Comparison of ENCODE assay signal across 9 mouse cellular contexts in genomic region chr13:48668976-48669534, GRCm38 (mm10). TPM values are rescaled to one million over a fixed set of nuclear protein-coding genes. Genes with fewer than 3 reads are reported as not detected.
DNase-seq lines count a peak whose midpoint lies in the region; ATAC-seq lines count a peak whose summit lies in the region.
"Had no signal": no experiment of that assay in that cellular context is flagged by ENCODE, and none has a peak within 500 bp of the region (broad histone marks: within the 10 kb centered on the region; RNA-seq: fewer than 3 reads in every experiment).

No protein-coding gene starts in this region.

- no peak for ATAC-seq in lung, embryonic 16.5 days (ENCODE audit: low read depth)
- ATAC-seq in forebrain, embryonic 11.5 days (replicated peaks; ENCODE audit: low FRiP score): 0 out of 2 replicates have a peak, but pooled peaks have one; percentile 27
- ATAC-seq in limb, embryonic 12.5 days (ENCODE audit: insufficient number of reproducible peaks, insufficient read depth, low FRiP score, low TSS enrichment, low read depth): no peak
- peak; percentile 16; the same call in 1 of the 2 replicates for ATAC-seq in stomach, embryonic 14.5 days (ENCODE audit: insufficient number of reproducible peaks, insufficient read depth, low FRiP score, low read depth)
- ATAC-seq in erythroblast, adult 5-6 weeks (replicated peaks; ENCODE audit: low FRiP score, poor library complexity, severe bottlenecking): no peak

- WGBS in lung, embryonic 16.5 days: under 1% methylated on average over 34 of the region's 34 CpGs
- WGBS in forebrain, embryonic 11.5 days: under 1% methylated on average over 34 of the region's 34 CpGs
- WGBS in limb, embryonic 12.5 days: under 1% methylated on average over 34 of the region's 34 CpGs
- WGBS in stomach, embryonic 14.5 days: under 1% methylated on average over 33 of the region's 34 CpGs

- H3K9me3 ChIP-seq in lung, embryonic 16.5 days (ENCODE audit: control insufficient read depth, low read length): no peaks in the 10 kb centered on the region
- H3K9me3 ChIP-seq in forebrain, embryonic 11.5 days (ENCODE audit: control insufficient read depth, low read length): no peaks in the 10 kb centered on the region
- H3K9me3 ChIP-seq in limb, embryonic 12.5 days: no peaks in the 10 kb centered on the region
- no peaks in the 10 kb centered on the region for H3K9me3 ChIP-seq in stomach, embryonic 14.5 days (ENCODE audit: control insufficient read depth, low read depth, low read length)

- peak overlapping the region; percentile 30 for H3K4me2 ChIP-seq in lung, embryonic 16.5 days (ENCODE audit: low read depth, low read length)
- peak overlapping the region; percentile 22 for H3K4me2 ChIP-seq in forebrain, embryonic 11.5 days (ENCODE audit: low read depth, low read length, severe bottlenecking)
- peak overlapping the region; percentile 53 for H3K4me2 ChIP-seq in limb, embryonic 12.5 days
- H3K4me2 ChIP-seq in stomach, embryonic 14.5 days (replicated peaks; ENCODE audit: low read depth, low read length): peak overlapping the region; percentile 76

- H3K36me3 ChIP-seq in lung, embryonic 16.5 days (ENCODE audit: control insufficient read depth, insufficient read depth, low read length): no peaks in the 10 kb centered on the region
- no peaks in the 10 kb centered on the region for H3K36me3 ChIP-seq in forebrain, embryonic 11.5 days (ENCODE audit: control insufficient read depth, insufficient read depth, low read length)
- H3K36me3 ChIP-seq in limb, embryonic 12.5 days: no peaks in the 10 kb centered on the region
- peaks cover 8% of the 10 kb centered on the region; the same call in 1 of the 2 replicates for H3K36me3 ChIP-seq in stomach, embryonic 14.5 days (ENCODE audit: control insufficient read depth, insufficient read depth, low read length)

- peaks cover 89% of the 10 kb centered on the region for H3K27me3 ChIP-seq in lung, embryonic 16.5 days (ENCODE audit: control insufficient read depth, insufficient read depth, low read depth, low read length)
- H3K27me3 ChIP-seq in forebrain, embryonic 11.5 days (ENCODE audit: control insufficient read depth, insufficient read depth, low read length): peaks cover 85% of the 10 kb centered on the region
- H3K27me3 ChIP-seq in limb, embryonic 12.5 days: peaks cover 99% of the 10 kb centered on the region
- 0 out of 2 replicates have a peak, but pooled peaks cover 9% of the 10 kb centered on the region for H3K27me3 ChIP-seq in stomach, embryonic 14.5 days (ENCODE audit: control insufficient read depth, insufficient read depth, low read length)

- peaks cover 7% of the 10 kb centered on the region for H3K4me1 ChIP-seq in lung, embryonic 16.5 days (replicated peaks; ENCODE audit: control insufficient read depth, insufficient read depth, low read length)
- peaks cover 5% of the 10 kb centered on the region; the same call in 1 of the 2 replicates for H3K4me1 ChIP-seq in forebrain, embryonic 11.5 days (replicated peaks; ENCODE audit: control insufficient read depth, insufficient read depth, low read length)
- peaks cover 31% of the 10 kb centered on the region for H3K4me1 ChIP-seq in limb, embryonic 12.5 days (replicated peaks)
- H3K4me1 ChIP-seq in stomach, embryonic 14.5 days (ENCODE audit: control insufficient read depth, insufficient read depth, low read length): 0 out of 2 replicates have a peak, but pooled peaks cover 4% of the 10 kb centered on the region

- peak overlapping the region; percentile 27 for H3K4me3 ChIP-seq in lung, embryonic 16.5 days (ENCODE audit: low read length)
- H3K4me3 ChIP-seq in forebrain, embryonic 11.5 days (ENCODE audit: low read depth, low read length): no peak overlapping the region
- H3K4me3 ChIP-seq in limb, embryonic 12.5 days (replicated peaks): peak overlapping the region; percentile 26
- peak overlapping the region; percentile 72 for H3K4me3 ChIP-seq in stomach, embryonic 14.5 days (ENCODE audit: low read depth, low read length)

- H3K27ac ChIP-seq in lung, embryonic 16.5 days (ENCODE audit: low read length): no peak overlapping the region
- H3K27ac ChIP-seq in forebrain, embryonic 11.5 days (ENCODE audit: low read depth, low read length): no peak overlapping the region
- no peak overlapping the region for H3K27ac ChIP-seq in limb, embryonic 12.5 days
- peak overlapping the region; percentile 94 for H3K27ac ChIP-seq in stomach, embryonic 14.5 days (ENCODE audit: low read length)

- no peak for DNase-seq in lung, postnatal 25 days (ENCODE audit: low spot score)
- DNase-seq in forebrain, embryonic 11.5 days (ENCODE audit: low spot score): peak; percentile 66
- no peak for DNase-seq in spleen, postnatal 10 days (ENCODE audit: low spot score in 2 of 2)
- DNase-seq in adrenal gland, postnatal 4 days (ENCODE audit: low spot score in 2 of 2): no peak

- H3K9ac ChIP-seq in lung, embryonic 16.5 days (ENCODE audit: low read length): no peak overlapping the region
- H3K9ac ChIP-seq in forebrain, embryonic 11.5 days (ENCODE audit: low read length): no peak overlapping the region
- peak overlapping the region; percentile 31; the same call in 1 of the 2 replicates for H3K9ac ChIP-seq in limb, embryonic 12.5 days (replicated peaks)
- peak overlapping the region; percentile 67 for H3K9ac ChIP-seq in stomach, embryonic 14.5 days (replicated peaks; ENCODE audit: low read depth, low read length)

RNA-seq across cellular contexts. Expression of gene Barx1, which starts 6.3 kb away (rescaled TPM):
- 0.15 and 0.43 TPM in 2 replicates for polyA plus RNA-seq in lung, embryonic 16.5 days (2015; fragmentation: Nextera tagmentation; extraction: Ambion mirVana)
- polyA plus RNA-seq in forebrain, embryonic 11.5 days (2014; fragmentation: Nextera tagmentation; extraction: Ambion mirVana): 1.0 and 1.4 TPM in 2 replicates
- polyA plus RNA-seq in limb, embryonic 12.5 days (2016; fragmentation: Nextera tagmentation; extraction: Ambion mirVana): 2.7 and 4.8 TPM in 2 replicates
- polyA plus RNA-seq in stomach, embryonic 14.5 days (2014; fragmentation: Nextera tagmentation; extraction: Ambion mirVana): 128 and 141 TPM in 2 replicates
- total RNA-seq in erythroblast, adult 5-6 weeks (2015; ENCODE audit: low replicate concordance): not detected in 2 replicates
- not detected in 2 replicates for total RNA-seq in erythroblast, adult 5-6 weeks (2017; ENCODE audit: low replicate concordance)
- total RNA-seq in adrenal gland, postnatal 4 days (2021): under 1 TPM in 1 of 2 experiments, not detected in 1; 0.28 TPM
- polyA plus RNA-seq: large intestine, adult 2 months had no signal

RNA-seq across cellular contexts. Expression of gene Ptpdc1, which starts 43.6 kb away (rescaled TPM):
- 9.2 and 10.1 TPM in 2 replicates for polyA plus RNA-seq in lung, embryonic 16.5 days (2015; fragmentation: Nextera tagmentation; extraction: Ambion mirVana)
- 16.1 and 18.0 TPM in 2 replicates for polyA plus RNA-seq in forebrain, embryonic 11.5 days (2014; fragmentation: Nextera tagmentation; extraction: Ambion mirVana)
- polyA plus RNA-seq in limb, embryonic 12.5 days (2016; fragmentation: Nextera tagmentation; extraction: Ambion mirVana): 20.1 and 21.1 TPM in 2 replicates
- polyA plus RNA-seq in stomach, embryonic 14.5 days (2014; fragmentation: Nextera tagmentation; extraction: Ambion mirVana): 14.1 and 15.1 TPM in 2 replicates
- total RNA-seq in erythroblast, adult 5-6 weeks (2015; ENCODE audit: low replicate concordance): 1.0 TPM in 1 of 2 replicates, not detected in the other
- 0.43 and 0.56 TPM in 2 replicates for total RNA-seq in erythroblast, adult 5-6 weeks (2017; ENCODE audit: low replicate concordance)
- total RNA-seq in adrenal gland, postnatal 4 days (2021): 10 to 100 TPM; 14.4 to 15.5 TPM

Comparison
In these comparisons a context has a peak if more than half of its experiments do, and no peak if none do; other contexts are left out.
1. ATAC-seq: peak in forebrain, embryonic 11.5 days (single experiment) and stomach, embryonic 14.5 days (single experiment); none in lung, embryonic 16.5 days (single experiment), limb, embryonic 12.5 days (single experiment) and erythroblast, adult 5-6 weeks (single experiment).
2. H3K4me2 ChIP-seq: peak in every context shown above with its lines; median percentile 76 in stomach, embryonic 14.5 days; 53 in limb, embryonic 12.5 days; 30 in lung, embryonic 16.5 days; 22 in forebrain, embryonic 11.5 days.
3. H3K9ac ChIP-seq: peak in limb, embryonic 12.5 days (single experiment) and stomach, embryonic 14.5 days (single experiment); none in lung, embryonic 16.5 days (single experiment) and forebrain, embryonic 11.5 days (single experiment).
4. RNA of gene Barx1, which starts 6.3 kb away (polyA plus RNA-seq): 128 to 141 TPM in stomach, embryonic 14.5 days; 2.7 to 4.8 TPM in limb, embryonic 12.5 days, 1.0 to 1.4 TPM in forebrain, embryonic 11.5 days and 0.15 to 0.43 TPM in lung, embryonic 16.5 days; every median in the first group is over 10 times any median in the second.